Mouse (Mus musculus) A20 (cell line): Measurements from ENCODE around the gene Spaca4.
A peak's percentile ranks its signal among the peaks of the same experiment; 100 is the strongest.

Experiments
- DNase-seq: peaks from one replicate; pipeline ENCODE4 v3.0.0-alpha.2; 2011; ENCODE audit warnings: low read depth, low spot score

Gene Spaca4

DNA sequence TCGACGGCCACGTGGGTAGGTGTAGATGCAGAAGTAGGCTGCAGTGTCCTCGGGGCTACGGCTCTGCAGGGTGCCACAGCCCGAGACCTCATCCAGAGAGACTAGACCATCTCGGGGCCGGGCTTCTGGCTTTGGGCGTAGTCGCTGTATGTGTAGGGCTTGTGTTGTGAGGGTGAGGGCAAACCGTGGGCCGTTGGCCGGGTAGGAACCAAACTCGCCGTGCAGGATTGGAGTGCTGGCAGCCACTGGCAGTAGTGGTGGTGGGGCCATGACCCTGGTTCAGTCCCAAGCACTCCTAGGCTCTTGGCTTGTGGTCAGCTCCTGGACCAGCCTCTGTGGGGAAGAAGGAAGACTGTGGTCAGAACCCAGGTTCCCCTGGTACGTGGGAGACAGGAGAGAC lies 12.2 kb downstream of the Spaca4 start:
- DNase-seq: no peak

GRCm38 (mm10) chr7:45712022-45712757 lies 13.4 kb downstream of the Spaca4 start:
- no peak for DNase-seq

DNA sequence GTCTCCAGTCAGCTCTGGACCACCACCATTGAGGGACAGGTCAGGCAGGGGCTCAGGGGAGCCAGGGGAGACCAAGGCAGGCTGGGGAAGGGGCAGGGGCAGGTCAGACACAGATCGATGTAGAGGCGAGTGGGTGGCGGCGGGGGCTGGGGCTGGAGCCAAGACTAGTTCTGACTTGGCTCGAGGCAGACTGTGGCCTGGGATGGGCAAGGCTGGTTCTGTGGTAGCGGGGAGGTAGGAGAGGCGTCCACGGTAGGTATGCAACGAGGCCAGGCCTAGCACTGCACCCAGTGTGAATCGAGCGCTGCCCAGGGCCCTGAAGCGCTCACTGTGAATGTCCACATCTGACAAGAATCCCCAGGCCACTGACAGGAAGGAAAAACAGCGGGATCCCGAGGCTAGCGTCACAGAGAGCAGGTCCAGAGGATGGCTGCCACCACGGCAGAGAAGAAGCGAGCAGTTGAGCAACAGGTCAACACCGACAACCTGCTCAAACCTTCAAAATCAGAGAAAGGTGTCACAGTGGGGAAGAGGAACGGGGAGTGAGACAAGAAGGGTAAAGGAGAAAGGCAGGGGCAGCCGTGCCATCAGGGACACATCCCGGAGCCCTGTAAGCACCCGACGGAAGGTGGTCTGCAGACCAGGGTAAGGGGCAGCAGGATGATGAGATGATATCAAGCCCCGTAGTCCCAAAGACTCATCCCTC lies 14.1 kb downstream of the Spaca4 start:
- no peak for DNase-seq

DNA sequence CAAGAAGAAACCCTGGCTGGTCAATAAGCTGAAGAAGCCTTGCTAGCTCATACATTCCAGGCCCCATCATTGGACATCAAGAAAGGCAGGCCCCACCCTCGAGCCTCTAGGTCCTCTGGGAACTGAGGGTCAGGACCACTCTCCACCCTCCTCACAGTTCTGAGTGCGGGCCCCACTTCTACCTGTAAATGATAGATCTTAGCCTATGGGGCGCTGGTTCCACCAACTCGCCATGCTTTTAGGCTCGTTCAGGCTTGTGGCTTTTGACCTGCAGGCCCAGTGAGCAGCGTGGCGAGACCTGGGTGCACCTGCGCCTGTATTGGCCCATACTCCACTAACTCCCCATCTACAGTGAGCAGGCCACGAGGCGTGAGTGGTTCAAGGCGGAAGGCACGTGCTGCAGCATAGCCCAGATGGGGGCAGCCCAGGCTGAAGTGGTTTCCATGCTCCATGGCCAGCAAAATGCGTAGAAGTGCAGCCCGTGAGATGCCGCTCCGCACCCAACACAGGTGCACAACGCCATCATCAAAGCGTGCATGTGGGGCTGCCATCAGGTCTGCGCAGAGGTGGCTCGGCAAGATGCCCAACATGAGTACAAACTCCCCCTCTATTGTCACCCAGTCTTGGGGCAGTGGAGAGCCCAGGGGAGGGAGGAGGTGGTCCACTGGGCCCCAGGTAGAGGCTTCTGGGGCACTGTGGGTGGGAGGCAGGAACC lies 15.0 kb downstream of the Spaca4 start:
- no peak for DNase-seq

GRCm38 (mm10) chr7:45709677-45710355 lies 15.8 kb downstream of the Spaca4 start:
- no peak for DNase-seq

GRCm38 (mm10) chr7:45709036-45709435 lies 16.6 kb downstream of the Spaca4 start:
- peak; percentile 43 for DNase-seq

GRCm38 (mm10) chr7:45708221-45708761 lies 17.3 kb downstream of the Spaca4 start:
- peak; percentile 75 for DNase-seq

DNA sequence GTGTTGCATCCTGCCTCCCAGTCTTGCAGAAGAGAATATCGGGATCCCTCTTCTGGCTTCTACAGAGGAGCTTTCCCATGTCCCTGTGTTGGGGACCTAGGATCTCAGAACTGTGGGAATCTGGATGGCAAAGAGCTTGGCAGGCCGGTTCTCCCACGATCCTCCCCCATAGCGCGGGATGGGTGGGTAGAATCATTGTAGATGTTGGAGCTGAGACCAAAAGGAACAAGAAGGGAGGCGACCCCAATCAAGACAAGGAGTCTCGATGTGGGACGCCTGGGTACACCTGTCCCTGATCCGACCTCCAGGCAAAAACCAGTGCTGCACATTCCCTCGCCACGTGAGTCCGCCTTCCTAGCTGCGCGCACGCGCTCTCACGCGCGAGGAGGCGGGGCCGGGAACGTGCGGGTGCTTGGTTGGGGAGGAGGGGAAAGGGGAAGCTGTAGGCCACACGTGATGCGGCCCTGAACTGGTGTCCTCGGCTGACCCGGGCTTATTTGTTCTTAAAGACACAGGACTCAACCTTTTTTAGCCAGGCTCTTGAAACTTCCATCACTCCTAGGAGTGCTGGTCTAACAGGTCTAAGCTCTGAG lies 18.1 kb downstream of the Spaca4 start:
- DNase-seq: peak; percentile 96

DNA sequence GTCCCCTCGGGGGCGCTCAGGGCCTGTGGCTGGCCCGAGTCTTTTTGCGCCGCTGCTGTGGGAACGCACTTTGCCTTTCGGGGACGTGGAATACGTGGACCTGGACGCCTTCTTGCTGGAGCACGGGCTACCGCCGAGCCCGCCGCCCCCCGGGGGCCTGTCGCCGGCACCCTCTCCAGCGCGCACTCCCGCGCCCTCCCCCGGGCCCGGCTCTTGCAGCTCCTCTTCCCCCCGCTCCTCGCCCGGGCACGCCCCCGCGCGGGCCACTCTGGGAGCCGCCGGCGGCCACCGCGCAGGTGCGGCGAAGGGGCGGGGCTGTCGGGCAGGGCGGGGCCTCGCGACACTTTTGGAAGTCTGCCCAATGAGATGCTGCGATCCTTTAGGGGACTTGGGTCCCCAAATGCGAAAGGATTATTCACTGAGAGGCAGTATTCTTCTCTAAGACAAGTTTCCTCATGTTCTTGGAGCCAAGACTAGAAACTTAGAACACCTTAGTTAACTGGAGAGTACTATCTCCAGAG lies 18.8 kb downstream of the Spaca4 start:
- DNase-seq: peak; percentile 96

DNA sequence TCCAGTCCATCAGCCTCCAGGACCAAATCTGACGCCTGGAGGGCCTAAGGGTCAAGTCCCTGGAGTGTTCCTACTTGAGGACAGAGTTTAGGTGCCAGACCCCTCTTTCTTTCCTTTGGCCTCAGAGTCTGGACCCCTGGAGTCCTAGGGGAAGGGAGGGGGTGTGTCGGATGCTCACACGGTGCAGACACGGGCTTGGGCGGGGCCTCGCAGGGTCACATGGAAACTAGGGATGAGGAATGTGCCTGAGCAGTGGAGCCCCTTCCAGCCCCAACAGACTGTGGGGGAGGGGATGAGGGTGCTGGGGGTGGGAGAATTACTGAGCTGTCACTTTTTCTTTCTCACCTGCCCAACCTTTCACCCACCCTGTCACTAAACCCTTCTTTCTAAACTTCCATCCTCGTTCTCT lies 19.7 kb downstream of the Spaca4 start:
- DNase-seq: peak; percentile 64

GRCm38 (mm10) chr7:45705443-45705864 lies 20.2 kb downstream of the Spaca4 start:
- no peak for DNase-seq

- DNase-seq: peak; percentile 99
These were observed 20.7 kb downstream of the Spaca4 start, which contains the start of gene Dbp for GRCm38 (mm10) chr7:45704730-45705442. Gene Dbp (plus strand): TSS chr7:45705088.

GRCm38 (mm10) chr7:45704046-45704559 lies 21.5 kb downstream of the Spaca4 start:
- DNase-seq: peak; percentile 94

DNA sequence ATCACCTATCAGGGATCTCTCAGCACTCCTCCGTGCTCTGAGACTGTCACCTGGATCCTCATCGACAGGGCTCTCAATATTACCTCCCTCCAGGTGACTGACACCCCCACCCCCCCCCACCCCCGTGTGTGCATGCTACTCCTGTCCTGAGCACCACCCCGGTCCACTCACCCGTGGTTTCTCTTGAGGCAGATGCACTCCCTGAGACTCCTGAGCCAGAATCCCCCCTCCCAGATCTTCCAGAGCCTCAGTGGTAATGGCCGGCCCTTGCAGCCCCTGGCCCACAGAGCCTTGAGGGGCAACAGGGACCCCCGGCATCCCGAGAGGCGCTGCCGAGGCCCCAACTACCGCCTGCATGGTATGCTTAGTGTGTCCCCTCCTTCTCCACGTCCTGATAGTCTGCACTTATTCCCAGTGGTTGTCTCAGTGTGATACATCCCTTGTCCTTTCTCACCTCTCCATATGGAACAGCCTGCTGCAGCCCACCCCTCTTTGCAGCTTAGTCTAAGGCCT lies 22.0 kb downstream of the Spaca4 start:
- DNase-seq: no peak

DNA sequence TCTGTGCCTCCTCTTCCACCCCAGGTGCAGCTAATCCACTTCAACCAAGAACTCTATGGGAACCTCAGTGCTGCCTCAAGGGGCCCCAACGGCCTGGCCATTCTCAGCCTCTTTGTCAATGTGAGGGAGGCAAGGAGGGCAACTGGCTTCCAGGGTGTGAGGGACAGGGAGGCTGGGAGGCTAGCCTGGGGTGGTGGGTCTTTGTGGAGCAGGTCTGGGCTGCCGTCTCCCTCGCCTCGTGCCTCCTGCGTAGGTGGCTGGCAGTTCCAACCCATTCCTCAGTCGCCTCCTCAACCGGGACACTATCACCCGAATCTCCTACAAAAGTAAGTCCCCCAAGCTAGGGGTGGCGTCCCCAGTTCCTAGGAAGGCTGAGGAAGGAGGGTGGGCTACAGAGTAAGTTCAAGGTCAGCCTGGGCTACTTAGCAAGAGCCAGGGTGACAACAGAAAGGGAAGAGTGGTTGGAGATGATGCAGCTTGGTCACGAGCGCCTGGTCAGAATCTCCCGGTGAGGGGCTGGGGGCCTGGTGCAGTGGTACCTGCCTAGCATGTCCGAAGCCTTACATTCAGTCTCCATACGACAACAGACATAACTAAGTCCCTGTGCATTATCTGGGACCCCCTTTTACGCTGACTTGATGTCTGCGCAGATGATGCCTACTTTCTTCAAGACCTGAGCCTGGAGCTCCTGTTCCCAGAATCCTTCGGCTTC lies 22.6 kb downstream of the Spaca4 start:
- no peak for DNase-seq

DNA sequence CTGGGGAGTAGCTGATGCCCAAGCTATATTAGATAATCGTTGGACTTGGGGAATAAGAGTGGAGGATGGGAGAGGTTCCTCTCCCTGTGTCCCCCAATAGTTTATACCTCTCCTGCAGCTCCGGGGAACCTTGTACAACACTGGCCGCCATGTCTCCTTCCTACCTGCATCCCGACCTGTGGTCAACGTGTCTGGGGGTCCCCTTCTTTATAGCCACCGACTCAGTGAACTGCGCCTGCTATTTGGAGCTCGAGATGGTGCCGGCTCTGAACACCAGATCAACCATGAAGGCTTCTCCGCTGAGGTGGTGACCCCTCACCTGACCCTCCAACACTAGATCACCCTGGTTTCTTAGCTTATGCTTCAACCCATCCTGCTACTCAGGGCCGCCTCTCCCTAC lies 23.3 kb downstream of the Spaca4 start:
- no peak for DNase-seq

DNA sequence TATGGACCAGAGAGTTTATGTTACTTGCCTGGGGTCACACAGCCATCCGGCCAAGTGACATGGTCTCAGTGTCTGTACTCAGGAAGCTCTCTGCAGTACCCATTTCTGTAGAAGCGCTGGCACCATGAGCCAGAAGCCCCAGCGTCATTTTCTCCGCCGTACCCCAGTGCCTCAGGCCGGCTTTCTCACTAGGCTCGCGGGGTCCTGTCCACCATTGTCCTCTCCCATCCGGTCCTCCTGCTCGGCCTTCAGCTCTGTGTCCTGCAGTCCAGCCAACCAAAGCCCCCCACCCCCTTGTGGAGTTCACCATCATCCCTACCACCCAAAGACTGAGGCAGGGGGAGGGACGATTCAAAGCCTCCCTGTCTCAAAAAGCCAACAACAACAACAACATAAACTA lies 24.0 kb downstream of the Spaca4 start:
- DNase-seq: no peak

DNA sequence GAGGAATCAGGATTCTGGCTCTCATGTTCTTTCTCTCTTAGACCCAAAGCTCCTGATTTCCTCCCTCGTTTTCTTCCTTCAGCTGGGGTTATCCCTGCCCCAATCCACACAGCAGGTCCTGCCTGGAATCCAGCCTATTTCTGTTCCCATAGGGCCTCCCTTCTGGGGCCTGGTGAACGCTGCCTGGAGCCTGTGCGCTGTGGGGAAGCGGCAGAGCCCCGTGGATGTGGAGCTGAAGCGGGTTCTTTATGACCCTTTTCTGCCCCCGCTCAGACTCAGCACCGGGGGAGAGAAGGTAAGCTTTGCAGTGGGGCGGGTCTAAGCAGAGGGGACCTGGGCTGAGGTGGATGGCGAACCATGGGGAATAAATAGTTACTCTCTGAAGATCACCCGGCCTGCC lies 24.5 kb downstream of the Spaca4 start:
- DNase-seq: no peak
